Mouse (Mus musculus) inflammation-experienced regulatory T-cells, adult 6 months (primary cell): Measurements from ENCODE around the gene Meioc. TPM values are rescaled to one million over a fixed set of nuclear protein-coding genes. Genes with fewer than 3 reads are reported as not detected.
"Not testable (repeated sequence)": the region's sequence is repeated elsewhere in the genome, so short reads cannot be mapped to it uniquely, and the experiment has no call there.

Experiments used
- ATAC-seq: one replicate; pipeline ENCODE4 v1.8.0; 2017
- polyA plus RNA-seq, 3 experiments: library from polyadenylated mRNA; unstranded; fragments of 100-300 nt; shearing (Covaris generic); gene quantifications; one replicate each; pipeline ENCODE4 v1.2.1; 2017

Gene Meioc
- polyA plus RNA-seq, 3 experiments from 2014 or later: 0.08 to 0.20 TPM; not detected in 1

DNA sequence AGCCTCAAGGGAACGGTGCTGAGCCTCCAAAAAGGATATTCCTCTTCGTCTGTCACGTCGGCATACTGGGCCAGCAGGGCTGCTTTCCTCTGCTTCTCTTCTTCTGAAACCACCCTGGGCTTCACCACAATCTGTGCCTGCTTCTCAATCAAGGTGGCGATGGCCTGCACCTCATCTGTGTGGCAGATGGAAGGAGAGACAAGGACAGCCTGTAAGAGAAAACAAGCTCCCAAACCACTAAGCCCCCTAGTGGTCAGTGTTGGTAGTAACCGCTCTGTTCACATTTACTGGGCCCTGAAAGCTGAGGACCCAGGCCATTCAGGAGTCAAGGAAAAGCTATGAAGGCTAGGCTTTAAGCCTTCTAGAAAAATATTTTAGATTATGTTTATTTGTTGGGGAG is 26.6 kb downstream of the Meioc start:
- ATAC-seq: no peak

- ATAC-seq: no peak
These were observed 31.8 kb downstream of the Meioc start for GRCm38 (mm10) chr11:102695289-102695688.

DNA sequence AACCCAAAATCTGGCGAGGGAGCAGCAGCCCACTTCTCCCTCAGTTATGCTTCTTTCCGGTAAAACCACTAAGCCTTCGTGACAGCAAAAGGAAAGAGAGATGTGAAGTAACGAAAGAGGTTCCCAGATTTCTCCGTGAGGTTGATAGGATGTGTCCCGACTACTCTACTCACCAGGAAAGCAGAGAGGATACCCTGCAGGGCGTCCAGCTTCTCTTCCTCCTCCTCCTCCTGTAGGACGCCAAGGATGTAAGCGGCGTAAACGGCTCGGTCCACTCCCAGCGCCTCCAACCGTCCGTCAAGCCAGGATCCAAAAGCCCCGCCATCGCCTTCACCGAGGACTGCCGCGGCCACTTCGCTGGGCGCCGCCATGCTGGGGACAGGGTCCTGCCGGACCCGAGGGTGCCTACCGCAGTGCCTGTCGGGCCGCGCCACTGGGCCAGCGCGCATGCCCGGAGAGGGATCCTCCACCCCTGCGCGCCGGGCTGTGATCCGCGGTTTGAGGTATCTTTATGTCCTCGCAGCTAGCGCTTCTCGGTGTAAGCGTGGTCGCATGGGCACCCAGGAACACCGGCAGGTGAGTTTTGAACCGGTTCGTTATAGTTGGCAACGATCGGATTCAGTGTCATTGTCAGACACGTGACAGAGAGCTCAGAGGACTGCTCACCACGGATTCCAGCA is 34.0 kb downstream of the Meioc start, which contains the start of gene Ccdc43:
TSS of gene Ccdc43 (minus strand) at position 445 of the 680 bp plus-strand sequence.
- ATAC-seq: peak; percentile 92

DNA sequence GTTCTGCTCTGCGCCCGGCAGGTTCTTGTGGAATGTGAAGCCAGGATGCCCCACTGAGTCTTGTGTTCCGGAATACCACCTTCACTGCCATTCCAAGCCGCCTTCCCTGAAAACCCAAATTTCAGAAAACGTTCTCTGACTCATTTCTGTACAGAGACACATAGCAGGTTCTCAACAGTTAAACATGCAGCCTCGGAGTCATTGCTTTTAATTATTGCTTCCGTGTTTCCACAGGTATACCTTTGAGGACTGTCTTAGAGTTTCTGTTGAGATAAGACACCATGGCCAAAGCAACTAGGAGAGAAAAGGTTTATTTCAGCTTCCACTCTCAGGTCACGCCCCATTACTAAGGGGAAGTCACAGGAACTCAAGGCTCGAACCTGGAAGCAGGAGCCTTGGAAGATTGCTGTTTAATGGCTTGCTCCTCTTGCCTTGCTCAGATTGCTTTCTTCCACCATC is 34.5 kb downstream of the Meioc start:
- peak; percentile 20 for ATAC-seq

- not testable (repeated sequence) for ATAC-seq
These were observed 38.7 kb downstream of the Meioc start for GRCm38 (mm10) chr11:102702206-102702605.

GRCm38 (mm10) chr11:102712411-102712810 is 48.9 kb downstream of the Meioc start:
- no peak for ATAC-seq

DNA sequence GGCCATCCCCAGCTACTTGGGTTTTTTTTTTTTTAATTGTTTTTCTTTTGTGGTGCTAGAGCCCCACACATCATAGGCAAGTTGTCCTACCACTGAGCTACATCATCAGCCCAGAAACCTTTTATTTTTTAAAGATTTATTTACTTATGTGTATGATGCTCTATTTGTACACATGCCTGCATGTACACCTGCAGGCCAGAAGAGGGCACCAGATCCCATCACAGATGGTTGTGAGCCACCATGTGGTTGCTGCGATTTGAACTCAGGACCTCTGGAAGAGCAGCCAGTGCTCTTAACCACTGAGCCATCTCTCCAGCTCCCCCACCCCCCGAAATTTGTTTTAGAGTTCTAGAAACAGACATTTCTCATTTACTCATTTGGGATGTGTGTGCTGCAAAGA is 51.1 kb downstream of the Meioc start:
- ATAC-seq: not testable (repeated sequence)

- no peak for ATAC-seq
These were observed 52.6 kb downstream of the Meioc start for GRCm38 (mm10) chr11:102716135-102716534.

GRCm38 (mm10) chr11:102725574-102725973 is 62.1 kb downstream of the Meioc start:
- no peak for ATAC-seq

DNA sequence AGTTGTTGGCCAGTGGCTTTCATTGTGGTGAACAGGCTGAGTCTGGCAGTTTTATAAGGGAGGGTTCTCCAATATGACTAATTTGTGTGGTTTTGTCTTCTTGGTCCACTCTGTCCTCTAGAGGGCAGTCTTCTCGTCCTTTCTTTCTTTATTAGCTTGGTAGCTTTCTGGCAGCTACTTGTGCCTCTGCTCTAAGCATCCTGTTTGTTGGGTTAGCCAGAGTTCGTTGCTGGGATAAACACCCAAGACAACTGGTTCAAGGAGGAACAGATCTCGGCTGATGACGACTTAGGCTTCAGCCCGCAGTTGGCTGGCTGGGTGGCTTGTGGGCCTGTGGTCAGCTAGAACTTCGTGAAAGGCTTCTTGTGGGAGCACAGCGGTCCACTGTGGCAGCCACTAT is 65.1 kb downstream of the Meioc start:
- ATAC-seq: no peak

DNA sequence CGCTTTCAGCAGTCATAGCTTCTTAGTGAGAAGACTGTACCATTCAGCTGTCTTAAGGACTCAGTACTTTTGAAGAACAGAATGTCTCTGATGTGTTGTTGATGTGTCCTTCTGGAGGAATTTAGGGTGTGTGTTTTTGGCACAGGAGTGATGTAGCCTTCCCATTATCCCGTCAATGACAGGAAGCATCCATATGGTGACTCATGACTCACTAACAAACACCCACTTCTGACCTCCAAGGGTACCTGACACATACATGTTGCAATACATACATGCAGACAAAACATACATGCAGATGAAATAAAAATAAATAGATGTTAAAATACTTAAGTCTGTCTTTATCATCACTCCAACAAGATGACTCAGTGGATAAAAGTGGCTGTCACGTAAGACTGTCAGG is 66.3 kb downstream of the Meioc start:
- ATAC-seq: no peak

DNA sequence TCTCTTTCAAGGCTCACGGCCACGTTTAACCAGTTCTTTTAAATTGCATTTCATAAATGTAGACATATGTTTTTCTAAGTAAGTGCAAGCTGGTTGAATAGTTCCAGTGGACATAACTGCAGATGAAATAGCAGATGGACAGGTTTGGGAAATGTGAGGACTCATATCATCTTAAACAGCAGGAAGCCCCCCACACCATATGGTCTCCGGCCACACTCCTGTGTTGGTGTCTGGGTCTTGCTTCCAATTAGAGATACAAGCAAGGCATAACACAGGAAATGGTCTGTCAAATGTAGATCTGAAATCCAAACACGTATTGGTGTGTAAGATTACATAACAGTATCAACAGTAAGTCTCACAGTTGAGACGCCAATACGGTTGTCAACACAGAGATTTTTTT is 67.8 kb downstream of the Meioc start:
- ATAC-seq: no peak

Other genes with a start within 250 kb of the Meioc start
- gene Grn, start 233.4 kb upstream of the Meioc start, polyA plus RNA-seq: 10 to 100 TPM; 21.8 to 32.1 (median 26.1) TPM
- gene Fam171a2, start 216.0 kb upstream of the Meioc start, polyA plus RNA-seq: not detected
- 1 to 10 TPM in 1 of 3 experiments, under 1 TPM in 2; 0.45 to 2.0 (median 0.94) TPM for gene Itga2b, start 193.6 kb upstream of the Meioc start, polyA plus RNA-seq
- 10 to 100 TPM; 58.6 to 77.0 (median 60.5) TPM for gene Gpatch8, start 107.3 kb upstream of the Meioc start, polyA plus RNA-seq
- not detected for gene Gm11627, start 84.3 kb upstream of the Meioc start, polyA plus RNA-seq
- not detected for gene Fzd2, start 59.3 kb upstream of the Meioc start, polyA plus RNA-seq
- 10 to 100 TPM; 29.0 to 41.4 (median 40.1) TPM for gene Ccdc43, start 34.1 kb downstream of the Meioc start, polyA plus RNA-seq
- under 1 TPM in 1 of 3 experiments, not detected in 2; 0.20 TPM for gene Adam11, start 97.7 kb downstream of the Meioc start, polyA plus RNA-seq
- not detected for gene Gjc1, start 156.0 kb downstream of the Meioc start, polyA plus RNA-seq
- gene Higd1b, start 172.1 kb downstream of the Meioc start, polyA plus RNA-seq: not detected
- gene Eftud2, start 217.3 kb downstream of the Meioc start, polyA plus RNA-seq: 100 to 1,000 TPM; 111 to 148 (median 126) TPM
- not detected for gene Ccdc103, start 217.5 kb downstream of the Meioc start, polyA plus RNA-seq
- not detected for gene Fam187a, start 221.5 kb downstream of the Meioc start, polyA plus RNA-seq
- not detected for gene Gfap, start 237.2 kb downstream of the Meioc start, polyA plus RNA-seq